Mouse (Mus musculus): ENCODE measurements around the gene Spire2.

Gene Spire2

GRCm38 (mm10) chr8:123415967-123416943 is 83.7 kb downstream of the Spire2 start:
- no peak for DNase-seq (ENCODE audit: low read depth, low spot score)

GRCm38 (mm10) chr8:123416944-123417555 is 84.5 kb downstream of the Spire2 start:
- DNase-seq (ENCODE audit: low read depth, low spot score) = no peak

Measured in brain, embryonic 18.5 days (tissue).